Mouse (Mus musculus): Measurements from ENCODE around the gene Hist1h4c.
A peak's percentile ranks its signal among the peaks of the same experiment; 100 is the strongest.
"Not testable (repeated sequence)": the region's sequence is repeated elsewhere in the genome, so short reads cannot be mapped to it uniquely, and the experiment has no call there.

The Hist1h4c gene

DNA sequence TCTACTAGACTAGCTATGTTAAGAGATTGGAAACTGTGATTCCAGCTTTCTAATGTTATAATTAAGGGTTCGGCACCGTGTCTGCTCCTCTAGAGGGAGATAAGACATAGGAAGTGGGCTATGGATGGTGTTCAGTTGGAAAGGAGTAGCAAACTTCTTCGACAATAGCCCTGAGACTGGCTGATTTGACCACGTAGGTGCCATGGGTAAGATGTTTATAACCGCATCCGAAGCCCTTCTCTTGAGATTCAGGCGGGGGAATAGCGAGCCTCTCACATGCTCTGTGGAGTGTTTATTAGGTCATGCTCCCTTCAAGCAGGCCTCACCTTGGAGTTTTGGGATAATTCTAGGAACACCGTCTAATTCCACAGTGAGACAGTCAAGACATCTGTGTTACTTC, 3.3 kb downstream of the Hist1h4c start:
- no peak for DNase-seq

- no peak for DNase-seq
Observed at GRCm38 (mm10) chr13:23693856-23694440, 4.3 kb downstream of the Hist1h4c start.

GRCm38 (mm10) chr13:23689459-23689858, 8.8 kb downstream of the Hist1h4c start:
- DNase-seq = no peak

GRCm38 (mm10) chr13:23688956-23689355, 9.3 kb downstream of the Hist1h4c start:
- no peak for DNase-seq

- DNase-seq = no peak
Observed at GRCm38 (mm10) chr13:23687907-23688306, 10.3 kb downstream of the Hist1h4c start.

- no peak for DNase-seq
Observed at GRCm38 (mm10) chr13:23687181-23687580, 11.1 kb downstream of the Hist1h4c start.

- DNase-seq = no peak
Observed at GRCm38 (mm10) chr13:23685966-23686365, 12.3 kb downstream of the Hist1h4c start.

- DNase-seq = no peak
Observed at GRCm38 (mm10) chr13:23685121-23685861, 13.0 kb downstream of the Hist1h4c start.

DNA sequence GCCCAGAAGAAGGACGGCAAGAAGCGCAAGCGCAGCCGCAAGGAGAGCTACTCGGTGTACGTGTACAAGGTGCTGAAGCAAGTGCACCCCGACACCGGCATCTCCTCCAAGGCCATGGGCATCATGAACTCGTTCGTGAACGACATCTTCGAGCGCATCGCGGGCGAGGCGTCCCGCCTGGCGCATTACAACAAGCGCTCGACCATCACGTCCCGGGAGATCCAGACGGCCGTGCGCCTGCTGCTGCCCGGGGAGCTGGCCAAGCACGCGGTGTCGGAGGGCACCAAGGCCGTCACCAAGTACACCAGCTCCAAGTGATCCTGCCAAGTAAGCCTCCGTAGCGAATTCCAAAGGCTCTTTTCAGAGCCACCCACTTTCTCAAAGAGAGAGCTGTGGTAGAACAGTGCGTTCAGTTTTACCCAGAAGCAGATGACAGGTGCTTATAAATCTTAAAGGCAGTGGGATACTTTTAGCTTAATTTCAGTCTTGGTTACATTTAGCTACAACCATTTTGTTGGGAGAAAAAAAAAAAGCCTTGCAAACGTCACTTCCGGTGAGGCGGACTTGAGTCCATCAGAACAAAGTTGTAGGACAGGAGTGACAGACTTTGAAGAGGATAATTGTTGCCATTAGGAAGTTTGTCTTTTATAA, 13.8 kb downstream of the Hist1h4c start:
- DNase-seq = not testable (repeated sequence)

GRCm38 (mm10) chr13:23683755-23684281, 14.4 kb downstream of the Hist1h4c start, which contains the start of the genes Hist1h2ac and Hist1h2bc:
TSS of gene Hist1h2ac (minus strand) at chr13:23683948.
TSS of gene Hist1h2bc (plus strand) at chr13:23684199.
- DNase-seq = peak; percentile 56

- DNase-seq = not testable (repeated sequence)
Observed at GRCm38 (mm10) chr13:23682947-23683754, 15.1 kb downstream of the Hist1h4c start.

- DNase-seq = no peak
Observed at GRCm38 (mm10) chr13:23682623-23682946, 15.7 kb downstream of the Hist1h4c start.

DNA sequence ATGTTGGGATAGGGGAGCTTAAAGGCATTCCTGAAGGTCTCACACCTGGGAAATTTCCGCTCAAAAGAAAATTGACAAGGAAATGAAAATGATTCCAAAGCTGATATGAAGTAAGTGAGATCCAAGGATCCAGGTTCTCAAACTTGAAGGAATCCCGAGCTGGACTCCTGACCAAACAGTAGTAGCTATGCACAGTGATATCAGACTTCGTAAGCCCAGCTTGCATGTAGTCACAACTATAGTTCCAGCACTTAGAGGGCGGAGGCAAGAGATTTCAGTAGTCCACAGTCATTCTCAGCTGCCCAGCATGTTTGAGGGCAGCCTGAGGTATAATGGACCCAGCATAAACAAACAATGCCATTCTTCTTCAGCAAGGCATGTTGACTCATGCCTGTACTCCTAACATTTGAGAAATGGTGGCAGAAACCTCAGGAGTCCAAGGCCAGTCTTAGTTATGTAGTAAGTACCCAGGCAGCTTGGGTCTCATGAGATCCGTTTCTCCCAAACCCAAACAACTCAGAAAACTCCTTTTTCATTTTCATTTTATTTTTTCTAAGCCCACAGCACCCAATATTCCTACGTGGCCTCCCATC, 16.2 kb downstream of the Hist1h4c start:
- DNase-seq = no peak

GRCm38 (mm10) chr13:23662536-23662935, 35.7 kb downstream of the Hist1h4c start:
- DNase-seq = no peak

DNA sequence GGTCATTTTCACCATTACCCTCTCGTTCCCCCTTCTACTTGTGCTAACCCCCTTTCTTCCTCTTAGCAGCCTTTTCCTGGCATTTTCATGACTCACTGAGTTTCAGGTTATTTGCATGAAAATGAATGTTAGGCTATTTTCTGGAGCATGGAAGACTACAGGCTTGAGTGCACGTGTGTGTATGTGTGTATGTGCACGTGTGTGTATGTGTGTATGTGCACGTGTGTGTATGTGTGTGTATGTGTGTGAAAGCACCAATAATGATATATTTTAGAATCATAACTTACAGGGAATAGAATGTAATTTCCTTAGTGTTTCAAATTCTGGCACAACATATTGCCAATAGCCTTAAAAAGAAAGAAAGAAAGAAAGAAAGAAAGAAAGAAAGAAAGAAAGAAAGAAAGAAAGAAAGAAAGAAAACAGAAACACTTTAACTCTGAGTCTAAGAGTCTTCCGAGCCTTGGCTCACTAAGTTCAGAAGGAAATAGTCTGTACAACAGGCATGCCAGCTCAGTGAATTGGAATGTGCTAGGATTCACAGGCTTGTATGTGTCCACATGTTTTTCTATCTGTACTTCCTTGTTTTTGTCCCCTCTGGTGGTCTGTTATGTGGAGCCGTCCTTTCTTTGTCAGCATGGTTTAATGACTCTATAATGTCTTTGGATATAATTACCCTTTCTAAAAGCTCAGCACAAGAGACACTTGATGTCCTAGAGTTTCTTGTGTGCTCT, 38.5 kb downstream of the Hist1h4c start:
- DNase-seq = no peak
